Mouse (Mus musculus): ENCODE data around the gene Pcnx3.

GRCm38 (mm10) chr19:5695849-5696462, 7.2 kb upstream of the Pcnx3 start:
- TF ChIP-seq POLR2A (IDR thresholded peaks at IDR 0.05; ENCODE audit: control insufficient read depth, extremely low read depth, insufficient read depth, low read length, poor library complexity) (no peak), CTCF (IDR thresholded peaks at IDR 0.05; ENCODE audit: borderline replicate concordance, control insufficient read depth, extremely low read depth, insufficient read depth, low read length, poor library complexity) (no peak)
